ENCODE assay signal across 8 mouse cellular contexts in the genomic region with DNA sequence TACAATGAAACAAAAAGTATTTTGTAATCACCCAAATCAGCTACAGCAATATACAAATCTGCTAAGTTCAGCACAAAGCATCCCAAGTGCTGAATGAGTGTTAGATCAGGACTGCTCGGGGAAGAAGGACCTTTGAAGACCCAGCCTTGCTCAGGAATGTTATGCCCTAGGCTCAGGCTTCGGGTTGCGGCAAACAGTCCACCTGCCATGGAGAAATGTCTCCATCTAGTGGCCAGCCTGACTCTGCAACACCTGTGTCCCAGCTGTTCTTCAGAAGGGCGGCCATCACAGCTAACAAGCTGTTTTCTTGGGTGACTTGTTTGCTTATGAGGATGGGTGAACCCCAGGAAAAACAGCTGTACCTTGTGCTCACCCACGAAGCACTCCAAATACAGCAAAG.
DNase-seq lines count a peak whose midpoint lies in the region; ATAC-seq and TF ChIP-seq lines count a peak whose summit lies in the region.

No protein-coding gene starts in this region.

- peak; percentile 80 for ATAC-seq in forebrain, embryonic 15.5 days (replicated peaks)
- peak; percentile 73 for ATAC-seq in lung, embryonic 14.5 days (ENCODE audit: insufficient read depth)

- 3% methylated on average over 5 of the region's 5 CpGs for WGBS in forebrain, embryonic 15.5 days
- WGBS in lung, embryonic 14.5 days, result 1% methylated on average over 5 of the region's 5 CpGs
- WGBS in olfactory bulb, adult 2 months, result 4% methylated on average over 5 of the region's 5 CpGs

- intact Hi-C loops in heart, postnatal 25 days (cut with DNase I), result loop anchor here (1.0 kb wide), 2 partner anchors 317 to 342 kb away; no protein-coding TSS in a partner anchor

- TF ChIP-seq CTCF in E14TG2a.4 (conservative IDR thresholded peaks at IDR 0.05; ENCODE audit: low read length), result peak; percentile 91
- TF ChIP-seq CTCF in lung, embryonic 14.5 days (IDR thresholded peaks at IDR 0.05; ENCODE audit: low read depth), result peak; percentile 99
- TF ChIP-seq CTCF in olfactory bulb, adult 2 months (IDR thresholded peaks at IDR 0.05; ENCODE audit: insufficient read depth, low read depth, low read length), result peak; percentile 97

- H3K4me2 ChIP-seq in forebrain, embryonic 15.5 days (replicated peaks), result no peak overlapping the region
- H3K4me2 ChIP-seq in lung, embryonic 14.5 days, result no peak overlapping the region

- peaks cover 15% of the 10 kb centered on the region for H3K4me1 ChIP-seq in E14TG2a.4 (replicated peaks; ENCODE audit: low read depth, low read length)
- peaks cover 15% of the 10 kb centered on the region; the same call in 1 of the 2 replicates for H3K4me1 ChIP-seq in forebrain, embryonic 15.5 days
- H3K4me1 ChIP-seq in lung, embryonic 14.5 days (ENCODE audit: insufficient read depth), result peaks cover 10% of the 10 kb centered on the region; the same call in 1 of the 2 replicates
- H3K4me1 ChIP-seq in olfactory bulb, adult 2 months (ENCODE audit: control insufficient read depth, insufficient read depth, low read length), result no peaks in the 10 kb centered on the region

- no peak overlapping the region for H3K9ac ChIP-seq in forebrain, embryonic 15.5 days (replicated peaks)
- no peak overlapping the region for H3K9ac ChIP-seq in lung, embryonic 14.5 days

- H3K27ac ChIP-seq in forebrain, embryonic 15.5 days (replicated peaks), result no peak overlapping the region
- H3K27ac ChIP-seq in lung, embryonic 14.5 days (ENCODE audit: low read depth), result no peak overlapping the region
- no peak overlapping the region for H3K27ac ChIP-seq in olfactory bulb, adult 2 months (ENCODE audit: insufficient read depth, low read depth, low read length)

- no peaks in the 10 kb centered on the region for H3K36me3 ChIP-seq in E14TG2a.4 (ENCODE audit: insufficient read depth, low read length)
- no peaks in the 10 kb centered on the region for H3K36me3 ChIP-seq in forebrain, embryonic 15.5 days
- H3K36me3 ChIP-seq in lung, embryonic 14.5 days (ENCODE audit: insufficient read depth), result no peaks in the 10 kb centered on the region

- H3K9me3 ChIP-seq in E14TG2a.4 (ENCODE audit: low read length), result no peaks in the 10 kb centered on the region
- no peaks in the 10 kb centered on the region for H3K9me3 ChIP-seq in forebrain, embryonic 15.5 days
- no peaks in the 10 kb centered on the region for H3K9me3 ChIP-seq in lung, embryonic 14.5 days (ENCODE audit: low read depth, low read length)

- TF ChIP-seq POLR2A in olfactory bulb, adult 2 months (IDR thresholded peaks at IDR 0.05; ENCODE audit: insufficient read depth, low read depth, low read length), result no peak

- peak; percentile 30 for DNase-seq in c-Kit-positive CD71-positive TER-119-positive erythroid progenitor cells, embryonic 14.5 days (ENCODE audit: low spot score)
- peak; percentile 44 for DNase-seq in heart, postnatal 25 days (ENCODE audit: low spot score)
- peak; percentile 80 for DNase-seq in layer of hippocampus, adult 11-12 months (ENCODE audit: low spot score)
- peak; percentile 95 for DNase-seq in lung, embryonic 14.5 days
- DNase-seq in testis, postnatal 14 days (ENCODE audit: low spot score), result peak; percentile 54

- no peaks in the 10 kb centered on the region; the same call in 1 of the 2 replicates for H3K27me3 ChIP-seq in E14TG2a.4 (ENCODE audit: insufficient read depth, low read length)
- no peaks in the 10 kb centered on the region for H3K27me3 ChIP-seq in forebrain, embryonic 15.5 days
- H3K27me3 ChIP-seq in lung, embryonic 14.5 days (ENCODE audit: insufficient read depth, low read length), result no peaks in the 10 kb centered on the region

- H3K4me3 ChIP-seq in E14TG2a.4 (replicated peaks; ENCODE audit: low read length), result no peak overlapping the region
- H3K4me3 ChIP-seq in forebrain, embryonic 15.5 days, result no peak overlapping the region
- H3K4me3 ChIP-seq in lung, embryonic 14.5 days (ENCODE audit: low read depth, low read length), result no peak overlapping the region
- H3K4me3 ChIP-seq in olfactory bulb, adult 2 months (ENCODE audit: insufficient read depth, low read depth, low read length), result no peak overlapping the region

Comparison
In these comparisons a context has a peak if more than half of its experiments do, and no peak if none do; other contexts are left out.
1. DNase-seq: peak in every context shown above with its lines; median percentile 95 in lung, embryonic 14.5 days; 80 in layer of hippocampus, adult 11-12 months; 54 in testis, postnatal 14 days; 44 in heart, postnatal 25 days; 30 in c-Kit-positive CD71-positive TER-119-positive erythroid progenitor cells, embryonic 14.5 days.